Mouse (Mus musculus) thymus, postnatal 36 days (tissue): Measurements from ENCODE around the gene Dgkb.

Source experiments
- DNase-seq, 2 experiments: peaks; one replicate each; pipeline ENCODE4 v3.0.0; 2022; ENCODE audit warnings: mixed read lengths in 2 of 2

The Dgkb gene

GRCm38 (mm10) chr12:38386991-38387390 is 569.5 kb downstream of the Dgkb start:
- no peak for DNase-seq

DNA sequence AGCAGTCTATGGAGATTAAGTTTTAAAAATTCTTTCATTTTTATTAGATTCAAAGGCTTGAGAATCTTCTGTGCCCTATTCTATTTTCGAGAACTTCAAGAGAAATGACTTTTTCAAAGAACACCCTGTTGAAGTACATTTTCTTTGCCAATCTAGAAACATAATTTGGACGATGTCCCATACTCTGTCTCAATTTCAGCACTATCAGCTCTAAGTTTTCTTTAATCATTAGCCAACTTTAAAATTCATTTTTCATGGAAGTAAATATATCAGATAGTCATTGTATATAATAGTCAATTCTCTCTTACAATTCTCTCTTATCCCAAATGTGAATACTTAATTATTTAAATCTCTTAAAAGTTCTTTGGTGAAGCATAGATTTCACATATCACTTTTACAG is 570.1 kb downstream of the Dgkb start:
- DNase-seq, result no peak

DNA sequence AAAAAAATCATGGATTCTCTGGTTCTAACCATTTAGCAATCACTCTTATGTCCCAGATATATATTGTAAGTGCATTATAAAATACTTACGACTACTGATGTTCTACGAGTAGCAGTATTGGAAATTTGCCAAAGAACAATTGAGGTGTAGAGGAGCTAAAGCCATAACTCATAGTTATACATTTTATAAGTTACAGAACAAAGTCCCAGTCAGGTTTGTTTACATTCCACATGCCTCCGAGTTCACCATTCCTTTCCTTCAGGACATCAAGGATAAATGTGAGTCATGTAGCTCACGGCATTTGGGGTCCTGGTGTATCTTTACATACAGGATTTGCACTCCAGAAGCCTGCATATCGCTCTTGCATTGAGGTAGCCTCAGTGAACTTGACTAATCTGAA is 570.7 kb downstream of the Dgkb start:
- no peak for DNase-seq

DNA sequence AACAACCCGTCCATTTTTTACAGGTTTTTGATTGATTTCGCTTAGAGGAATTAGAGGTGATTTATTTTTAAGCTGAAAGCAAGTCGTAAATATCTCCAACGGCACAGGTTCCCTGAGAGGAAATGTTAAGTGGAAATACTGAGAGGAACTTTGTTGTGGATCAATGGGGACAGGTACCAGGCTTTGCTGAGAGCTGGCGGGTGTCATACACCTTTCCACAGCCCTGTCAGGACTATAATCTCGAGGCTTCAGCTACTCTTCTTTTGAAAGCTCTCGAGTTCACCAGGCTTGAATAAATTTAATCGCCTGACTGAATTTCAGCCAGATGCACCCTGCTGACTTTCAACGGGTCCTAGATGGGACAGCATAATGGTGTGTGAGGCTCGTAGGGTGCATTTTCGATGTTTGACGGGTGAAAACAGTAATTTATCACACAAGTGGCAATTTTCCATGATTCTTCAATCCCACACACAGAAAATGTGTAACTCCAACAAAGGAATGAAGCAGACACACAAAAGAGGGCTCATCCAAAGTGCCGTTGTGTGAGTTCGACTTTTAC is 580.3 kb downstream of the Dgkb start:
- DNase-seq, result no peak

- DNase-seq, result no peak
Measured at GRCm38 (mm10) chr12:38400089-38400488, 582.6 kb downstream of the Dgkb start.

GRCm38 (mm10) chr12:38435364-38436130 is 618.0 kb downstream of the Dgkb start:
- no peak for DNase-seq

- no peak for DNase-seq
Measured at GRCm38 (mm10) chr12:38436131-38436436, 618.6 kb downstream of the Dgkb start.

DNA sequence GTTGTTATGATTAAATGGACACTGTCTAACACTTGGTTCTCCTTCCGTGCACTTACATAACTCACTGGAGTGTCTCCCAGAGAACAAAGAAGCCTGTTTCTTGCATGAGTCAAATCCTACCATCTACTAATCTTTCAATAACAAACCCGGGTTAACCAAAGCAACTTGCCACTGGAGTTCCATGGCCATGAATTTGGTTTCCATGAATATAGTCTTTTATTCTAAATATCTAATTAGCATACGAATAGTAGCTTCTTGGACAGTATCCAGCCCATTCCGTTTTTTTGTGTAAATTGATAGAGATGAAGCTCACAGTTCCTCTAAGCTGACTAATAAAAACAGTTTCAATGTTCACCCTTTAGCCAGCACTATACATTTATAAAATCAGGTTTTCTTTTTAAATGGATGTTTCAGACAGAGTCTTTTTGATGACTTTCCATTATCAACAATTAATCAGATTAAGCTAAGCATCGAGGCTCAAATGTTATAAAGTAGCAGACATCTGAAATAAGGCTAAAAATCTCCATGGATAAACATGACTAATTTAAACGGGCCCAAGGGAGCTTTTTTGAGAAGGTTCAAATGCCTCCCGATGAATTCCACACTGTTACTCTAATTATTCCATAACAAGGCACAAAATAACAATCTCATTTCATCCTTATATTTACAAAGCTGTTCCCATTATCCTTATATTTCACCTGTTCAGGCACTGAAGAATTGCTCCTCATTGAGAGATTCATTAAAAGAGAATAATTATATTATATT is 633.0 kb downstream of the Dgkb start:
- DNase-seq, result no peak

- DNase-seq, result no peak
Measured at GRCm38 (mm10) chr12:38451677-38452076, 634.2 kb downstream of the Dgkb start.

DNA sequence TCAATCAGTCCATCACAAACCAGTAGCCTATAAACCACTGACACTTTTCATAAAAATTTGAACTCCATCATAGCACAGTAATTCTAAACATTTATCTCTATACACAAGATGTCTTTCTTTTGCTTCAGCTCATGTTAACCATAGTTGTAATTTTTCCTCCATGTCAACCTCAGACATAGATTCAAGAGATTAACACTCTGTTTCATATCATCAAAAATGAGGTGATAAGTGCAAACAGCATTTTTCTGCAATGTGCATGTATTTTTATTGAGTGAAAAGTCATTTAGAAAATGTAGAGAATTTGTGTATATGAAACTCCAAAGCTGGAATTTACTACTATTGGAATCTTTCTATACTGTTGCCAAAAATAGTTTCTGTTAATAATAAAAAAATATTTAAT is 650.7 kb downstream of the Dgkb start:
- no peak for DNase-seq

- DNase-seq, result no peak
Measured at GRCm38 (mm10) chr12:38468605-38469004, 651.1 kb downstream of the Dgkb start.

DNA sequence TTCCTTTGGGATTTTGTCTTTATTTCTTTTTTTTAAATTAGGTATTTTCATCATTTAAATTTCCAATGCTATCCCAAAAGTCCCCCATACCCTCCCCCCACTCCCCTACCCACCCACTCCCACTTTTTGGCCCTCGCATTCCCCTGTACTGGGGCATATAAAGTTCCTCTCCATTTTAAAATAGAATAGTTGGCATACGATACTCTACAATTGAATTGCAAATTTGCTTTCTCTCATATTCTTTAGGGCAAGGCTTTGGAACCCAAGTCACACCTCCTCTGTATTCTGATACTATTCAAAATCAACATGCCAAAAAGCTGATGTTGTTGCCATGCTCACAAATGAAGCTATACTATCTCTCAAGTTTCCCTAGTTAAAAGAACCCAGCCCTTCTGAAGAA is 679.7 kb downstream of the Dgkb start:
- no peak for DNase-seq

DNA sequence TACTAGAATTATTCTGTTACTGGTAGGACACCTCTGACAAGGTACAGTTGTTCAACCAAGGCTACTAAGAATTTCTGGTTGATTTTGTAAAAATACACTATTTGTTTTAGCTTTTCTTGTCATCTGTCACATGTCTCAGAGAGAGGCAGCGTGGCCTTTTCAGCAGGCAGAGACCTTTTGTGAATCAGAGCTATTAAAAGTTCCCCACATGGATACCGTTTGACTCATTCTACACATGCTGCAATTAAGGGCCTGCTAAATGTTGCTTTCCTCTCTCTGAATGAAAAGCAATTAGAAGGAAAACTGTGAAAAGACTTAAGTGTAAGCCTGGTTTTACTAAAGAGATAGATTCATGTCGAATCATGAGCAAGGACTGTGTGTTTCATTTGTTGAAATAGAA is 683.4 kb downstream of the Dgkb start:
- DNase-seq, result no peak

DNA sequence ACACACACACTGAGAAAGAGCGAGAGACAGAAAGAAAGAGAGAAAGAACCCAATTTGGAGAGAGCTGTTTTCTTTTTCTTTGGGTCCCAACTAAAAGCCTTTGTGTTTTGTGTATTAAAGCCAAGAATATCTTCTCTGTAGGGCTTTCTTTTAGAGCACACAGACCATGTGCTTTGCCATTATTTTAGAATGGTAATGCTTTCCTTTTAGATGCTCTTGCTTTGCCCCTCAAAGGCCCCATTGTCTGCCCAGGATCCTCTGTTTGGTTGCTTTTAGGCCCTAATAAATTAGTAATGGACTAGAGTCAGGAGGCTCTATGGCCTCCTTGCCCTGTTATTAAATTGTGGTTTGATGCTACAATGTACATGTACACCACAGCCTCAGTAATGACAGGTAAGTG is 690.7 kb downstream of the Dgkb start:
- no peak for DNase-seq

GRCm38 (mm10) chr12:38545431-38545830 is 727.9 kb downstream of the Dgkb start:
- no peak for DNase-seq

GRCm38 (mm10) chr12:38577141-38577540 is 759.6 kb downstream of the Dgkb start:
- no peak for DNase-seq

DNA sequence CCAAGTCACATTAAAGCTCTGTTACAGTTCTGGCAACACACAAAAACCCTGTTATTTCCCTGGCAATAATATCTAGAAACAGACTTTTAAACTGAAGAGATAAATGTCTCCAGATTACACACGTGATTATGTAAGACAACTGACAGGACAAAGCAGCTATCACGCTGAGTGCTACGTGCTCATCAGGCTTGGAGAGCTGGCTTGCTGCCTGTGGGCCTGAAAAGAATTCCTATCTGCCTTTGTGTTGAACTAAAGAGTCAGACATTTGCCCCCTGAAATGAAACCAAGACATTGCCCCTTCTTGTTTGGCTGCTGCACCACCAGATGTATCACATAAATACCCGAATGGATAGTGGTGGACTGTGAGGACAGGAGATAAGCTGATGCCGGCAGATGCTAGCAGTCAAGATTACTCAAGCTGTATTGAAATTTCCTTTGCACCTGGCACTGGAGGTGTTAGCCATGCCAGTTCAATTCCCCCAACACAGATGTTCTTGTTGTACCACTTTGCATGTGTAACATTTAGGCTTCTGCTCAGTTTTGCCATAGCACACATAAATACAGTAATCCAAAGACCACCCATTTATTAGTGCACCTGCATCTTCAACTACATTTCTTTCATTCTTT is 761.8 kb downstream of the Dgkb start:
- no peak for DNase-seq

- DNase-seq, result no peak
Measured at GRCm38 (mm10) chr12:38586368-38586865, 768.9 kb downstream of the Dgkb start.

- DNase-seq, result no peak
Measured at GRCm38 (mm10) chr12:38589951-38590350, 772.4 kb downstream of the Dgkb start.

DNA sequence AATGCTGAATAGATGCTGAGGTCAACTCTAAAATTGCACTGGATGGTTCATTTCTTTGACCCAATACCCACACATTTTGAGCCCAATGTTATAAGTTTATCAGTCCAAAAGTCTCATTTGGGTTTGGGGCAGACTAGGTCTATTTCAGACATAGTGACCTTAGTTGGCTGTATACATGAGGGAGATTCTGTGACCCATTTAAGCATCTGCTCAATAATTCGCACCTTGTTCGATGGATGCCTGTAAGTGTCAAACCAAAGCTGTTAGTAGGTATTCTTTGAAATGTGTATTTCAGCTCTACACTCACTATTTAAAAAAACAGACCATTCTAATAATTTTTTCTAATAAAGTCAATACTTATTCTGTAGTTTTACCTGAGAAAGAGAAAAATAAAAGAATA is 776.1 kb downstream of the Dgkb start:
- DNase-seq, result no peak

GRCm38 (mm10) chr12:38594055-38594454 is 776.5 kb downstream of the Dgkb start:
- no peak for DNase-seq

- no peak for DNase-seq
Measured at GRCm38 (mm10) chr12:38596416-38597062, 779.0 kb downstream of the Dgkb start.

GRCm38 (mm10) chr12:38598096-38598495 is 780.6 kb downstream of the Dgkb start:
- no peak for DNase-seq
